Comparison of ENCODE assay signal across 10 mouse cellular contexts in genomic region chr11:94570612-94571011, GRCm38 (mm10). TPM values are rescaled to one million over a fixed set of nuclear protein-coding genes. Genes with fewer than 3 reads are reported as not detected.
A peak's percentile ranks its signal among the peaks of the same experiment; 100 is the strongest.
DNase-seq lines count a peak whose midpoint lies in the region; ATAC-seq lines count a peak whose summit lies in the region.
"Had no signal": no experiment of that assay in that cellular context is flagged by ENCODE, and none has a peak within 500 bp of the region (broad histone marks: within the 10 kb centered on the region; RNA-seq: fewer than 3 reads in every experiment).

No protein-coding gene starts in this region.

- H3K4me3 ChIP-seq in intestine, embryonic 15.5 days (replicated peaks): no peak overlapping the region
- H3K4me3 ChIP-seq in liver, embryonic 15.5 days (replicated peaks): no peak overlapping the region

- H3K4me1 ChIP-seq in intestine, embryonic 15.5 days (replicated peaks): 0 out of 2 replicates have a peak, but pooled peaks cover 5% of the 10 kb centered on the region
- H3K4me1 ChIP-seq in liver, embryonic 15.5 days (replicated peaks): 0 out of 2 replicates have a peak, but pooled peaks cover 9% of the 10 kb centered on the region

- H3K9me3 ChIP-seq in intestine, embryonic 15.5 days: no peaks in the 10 kb centered on the region
- H3K9me3 ChIP-seq in liver, embryonic 15.5 days (replicated peaks): no peaks in the 10 kb centered on the region

- no peaks in the 10 kb centered on the region for H3K36me3 ChIP-seq in intestine, embryonic 15.5 days
- no peaks in the 10 kb centered on the region for H3K36me3 ChIP-seq in liver, embryonic 15.5 days (replicated peaks)

- DNase-seq in R1 (ENCODE audit: low read depth, low spot score): peak; percentile 61
- peak; percentile 48 for DNase-seq in adrenal gland, postnatal 10 days
- DNase-seq in cerebellum, postnatal 25 days: no peak
- no peak for DNase-seq in right cerebral cortex, postnatal 10 days (ENCODE audit: low spot score in 2 of 2)
- DNase-seq in frontal cortex, postnatal 36 days (ENCODE audit: low spot score in 2 of 2): no peak
- DNase-seq: cerebellum, adult 8-10 months had no signal

- 0 out of 2 replicates have a peak overlapping the region, but pooled peaks have one; percentile 27 for H3K27ac ChIP-seq in intestine, embryonic 15.5 days
- H3K27ac ChIP-seq in liver, embryonic 15.5 days (replicated peaks): no peak overlapping the region
- H3K27ac ChIP-seq: liver, embryonic 14.5 days had no signal

- H3K4me2 ChIP-seq in intestine, embryonic 15.5 days (replicated peaks): no peak overlapping the region
- no peak overlapping the region for H3K4me2 ChIP-seq in liver, embryonic 15.5 days

- ATAC-seq in intestine, embryonic 15.5 days: no peak
- 0 out of 2 replicates have a peak, but pooled peaks have one; percentile 19 for ATAC-seq in liver, embryonic 15.5 days (ENCODE audit: insufficient read depth)
- no peak for ATAC-seq in erythroid progenitor cell, adult 5-6 weeks (replicated peaks; ENCODE audit: low FRiP score, poor library complexity, severe bottlenecking)

- H3K27me3 ChIP-seq in intestine, embryonic 15.5 days (replicated peaks): peaks cover 3% of the 10 kb centered on the region; the same call in 1 of the 2 replicates
- H3K27me3 ChIP-seq in liver, embryonic 15.5 days: peaks cover 10% of the 10 kb centered on the region

- 46% methylated on average over 9 of the region's 9 CpGs for WGBS in intestine, embryonic 15.5 days
- WGBS in liver, embryonic 15.5 days (ENCODE audit: insufficient replicate concordance): 21% methylated on average over 9 of the region's 9 CpGs

- no peak overlapping the region for H3K9ac ChIP-seq in intestine, embryonic 15.5 days
- H3K9ac ChIP-seq in liver, embryonic 15.5 days: no peak overlapping the region
- H3K9ac ChIP-seq: liver, embryonic 14.5 days had no signal

RNA-seq across cellular contexts. Expression of gene Chad, which starts 5.8 kb away (rescaled TPM):
- 1 to 10 TPM in 1 of 2 experiments, under 1 TPM in 1; 0.39 to 2.9 TPM for total RNA-seq in adrenal gland, postnatal 10 days (2021)
- 1.0 and 1.4 TPM in 2 replicates for polyA plus RNA-seq in intestine, embryonic 15.5 days (2015; fragmentation: Nextera tagmentation; extraction: Ambion mirVana)
- 0.22 and 0.38 TPM in 2 replicates for polyA plus RNA-seq in liver, embryonic 15.5 days (2015; fragmentation: Nextera tagmentation; extraction: Ambion mirVana)
- total RNA-seq in erythroid progenitor cell, adult 5-6 weeks (2015; ENCODE audit: low replicate concordance): not detected in 2 replicates
- not detected in 2 replicates for total RNA-seq in erythroid progenitor cell, adult 5-6 weeks (2017; ENCODE audit: low replicate concordance)

RNA-seq across cellular contexts. Expression of gene Rsad1, which starts 21.6 kb away (rescaled TPM):
- 10 to 100 TPM in 1 of 2 experiments, 1 to 10 TPM in 1; 8.3 to 10.1 TPM for total RNA-seq in adrenal gland, postnatal 10 days (2021)
- polyA plus RNA-seq in intestine, embryonic 15.5 days (2015; fragmentation: Nextera tagmentation; extraction: Ambion mirVana): 2.8 and 3.4 TPM in 2 replicates
- 1.0 and 1.1 TPM in 2 replicates for polyA plus RNA-seq in liver, embryonic 15.5 days (2015; fragmentation: Nextera tagmentation; extraction: Ambion mirVana)
- total RNA-seq in erythroid progenitor cell, adult 5-6 weeks (2015; ENCODE audit: low replicate concordance): 0.84 TPM in 1 of 2 replicates, not detected in the other
- 0.23 and 0.26 TPM in 2 replicates for total RNA-seq in erythroid progenitor cell, adult 5-6 weeks (2017; ENCODE audit: low replicate concordance)

RNA-seq across cellular contexts. Expression of gene Acsf2, which starts 31.1 kb away (rescaled TPM):
- total RNA-seq in adrenal gland, postnatal 10 days (2021): 10 to 100 TPM; 55.9 to 57.7 TPM
- 3.0 and 4.2 TPM in 2 replicates for polyA plus RNA-seq in intestine, embryonic 15.5 days (2015; fragmentation: Nextera tagmentation; extraction: Ambion mirVana)
- polyA plus RNA-seq in liver, embryonic 15.5 days (2015; fragmentation: Nextera tagmentation; extraction: Ambion mirVana): 1.3 and 1.4 TPM in 2 replicates
- 4.2 and 9.7 TPM in 2 replicates for total RNA-seq in erythroid progenitor cell, adult 5-6 weeks (2015; ENCODE audit: low replicate concordance)
- total RNA-seq in erythroid progenitor cell, adult 5-6 weeks (2017; ENCODE audit: low replicate concordance): 2.3 and 2.5 TPM in 2 replicates

RNA-seq across cellular contexts. Expression of gene Mycbpap, which starts 49.1 kb away (rescaled TPM):
- total RNA-seq in adrenal gland, postnatal 10 days (2021): 1 to 10 TPM; 3.3 to 4.8 TPM
- polyA plus RNA-seq in intestine, embryonic 15.5 days (2015; fragmentation: Nextera tagmentation; extraction: Ambion mirVana): 2.0 and 2.2 TPM in 2 replicates
- 0.09 TPM in 1 of 2 replicates, not detected in the other for polyA plus RNA-seq in liver, embryonic 15.5 days (2015; fragmentation: Nextera tagmentation; extraction: Ambion mirVana)
- not detected in 2 replicates for total RNA-seq in erythroid progenitor cell, adult 5-6 weeks (2015; ENCODE audit: low replicate concordance)
- total RNA-seq in erythroid progenitor cell, adult 5-6 weeks (2017; ENCODE audit: low replicate concordance): not detected in 2 replicates

RNA-seq across cellular contexts. Expression of gene Lrrc59, which starts 59.0 kb away (rescaled TPM):
- total RNA-seq in adrenal gland, postnatal 10 days (2021): 100 to 1,000 TPM; 101 to 119 TPM
- polyA plus RNA-seq in intestine, embryonic 15.5 days (2015; fragmentation: Nextera tagmentation; extraction: Ambion mirVana): 232 and 251 TPM in 2 replicates
- 91.3 and 93.2 TPM in 2 replicates for polyA plus RNA-seq in liver, embryonic 15.5 days (2015; fragmentation: Nextera tagmentation; extraction: Ambion mirVana)
- total RNA-seq in erythroid progenitor cell, adult 5-6 weeks (2015; ENCODE audit: low replicate concordance): 11.3 and 20.2 TPM in 2 replicates
- total RNA-seq in erythroid progenitor cell, adult 5-6 weeks (2017; ENCODE audit: low replicate concordance): 15.8 and 16.4 TPM in 2 replicates

Comparison
In these comparisons a context has a peak if more than half of its experiments do, and no peak if none do; other contexts are left out.
1. DNase-seq: peak in R1 (single experiment) and adrenal gland, postnatal 10 days (single experiment); none in cerebellum, postnatal 25 days (0 of 2), right cerebral cortex, postnatal 10 days (0 of 2) and frontal cortex, postnatal 36 days (0 of 2).
2. RNA of gene Rsad1, which starts 21.6 kb away (total RNA-seq): 8.3 to 10.1 TPM in adrenal gland, postnatal 10 days; 0.23 to 0.84 TPM in erythroid progenitor cell, adult 5-6 weeks; every median in the first group is over 4 times any median in the second.
3. RNA of gene Acsf2, which starts 31.1 kb away (total RNA-seq): 55.9 to 57.7 TPM in adrenal gland, postnatal 10 days; 2.3 to 9.7 TPM in erythroid progenitor cell, adult 5-6 weeks; every median in the first group is over 4 times any median in the second.